Mouse (Mus musculus): ENCODE data around the gene Myo1c. TPM values are rescaled to one million over a fixed set of nuclear protein-coding genes. Genes with fewer than 3 reads are reported as not detected.

Myo1c gene
- total RNA-seq, 2 experiments from 2014 or later: 4.2 to 6.0 TPM

- no peak for ATAC-seq (replicated peaks; ENCODE audit: low FRiP score, poor library complexity, severe bottlenecking)
Measured at GRCm38 (mm10) chr11:75647681-75648211, 2.6 kb upstream of the Myo1c start.

- ATAC-seq (replicated peaks; ENCODE audit: low FRiP score, poor library complexity, severe bottlenecking): no peak
Measured at GRCm38 (mm10) chr11:75649155-75649561, 1.1 kb upstream of the Myo1c start.

- ATAC-seq (replicated peaks; ENCODE audit: low FRiP score, poor library complexity, severe bottlenecking): no peak
Measured at GRCm38 (mm10) chr11:75650958-75651425, 688 bp downstream of the Myo1c start.

- ATAC-seq (replicated peaks; ENCODE audit: low FRiP score, poor library complexity, severe bottlenecking): peak; percentile 64
Measured at GRCm38 (mm10) chr11:75651426-75652221, 1.3 kb downstream of the Myo1c start.

GRCm38 (mm10) chr11:75652222-75652941 is 2.1 kb downstream of the Myo1c start:
- ATAC-seq (replicated peaks; ENCODE audit: low FRiP score, poor library complexity, severe bottlenecking): peak; percentile 6; the same call in 1 of the 2 replicates

- ATAC-seq (replicated peaks; ENCODE audit: low FRiP score, poor library complexity, severe bottlenecking): no peak
Measured at GRCm38 (mm10) chr11:75652942-75653684, 2.8 kb downstream of the Myo1c start.

GRCm38 (mm10) chr11:75653781-75654470 is 3.6 kb downstream of the Myo1c start:
- peak; percentile 50 for ATAC-seq (replicated peaks; ENCODE audit: low FRiP score, poor library complexity, severe bottlenecking)

- ATAC-seq (replicated peaks; ENCODE audit: low FRiP score, poor library complexity, severe bottlenecking): peak; percentile 11
Measured at GRCm38 (mm10) chr11:75654471-75655390, 4.4 kb downstream of the Myo1c start.

GRCm38 (mm10) chr11:75655621-75656545 is 5.6 kb downstream of the Myo1c start:
- no peak for ATAC-seq (replicated peaks; ENCODE audit: low FRiP score, poor library complexity, severe bottlenecking)

GRCm38 (mm10) chr11:75656621-75657590 is 6.6 kb downstream of the Myo1c start:
- ATAC-seq (replicated peaks; ENCODE audit: low FRiP score, poor library complexity, severe bottlenecking): no peak

- no peak for ATAC-seq (replicated peaks; ENCODE audit: low FRiP score, poor library complexity, severe bottlenecking)
Measured at GRCm38 (mm10) chr11:75657841-75658240, 7.5 kb downstream of the Myo1c start.

GRCm38 (mm10) chr11:75658311-75658710 is 8.0 kb downstream of the Myo1c start:
- no peak for ATAC-seq (replicated peaks; ENCODE audit: low FRiP score, poor library complexity, severe bottlenecking)

GRCm38 (mm10) chr11:75658996-75659750 is 8.9 kb downstream of the Myo1c start:
- no peak for ATAC-seq (replicated peaks; ENCODE audit: low FRiP score, poor library complexity, severe bottlenecking)

- no peak for ATAC-seq (replicated peaks; ENCODE audit: low FRiP score, poor library complexity, severe bottlenecking)
Measured at GRCm38 (mm10) chr11:75660081-75660590, 9.8 kb downstream of the Myo1c start.

Data from erythroblast, adult 5-6 weeks (primary cell).